Mouse (Mus musculus): ENCODE measurements around the gene Gsk3a. TPM values are rescaled to one million over a fixed set of nuclear protein-coding genes. Genes with fewer than 3 reads are reported as not detected.

Gsk3a gene
- polyA plus RNA-seq, 1 experiment from 2014 or later = 16.1 TPM

DNA sequence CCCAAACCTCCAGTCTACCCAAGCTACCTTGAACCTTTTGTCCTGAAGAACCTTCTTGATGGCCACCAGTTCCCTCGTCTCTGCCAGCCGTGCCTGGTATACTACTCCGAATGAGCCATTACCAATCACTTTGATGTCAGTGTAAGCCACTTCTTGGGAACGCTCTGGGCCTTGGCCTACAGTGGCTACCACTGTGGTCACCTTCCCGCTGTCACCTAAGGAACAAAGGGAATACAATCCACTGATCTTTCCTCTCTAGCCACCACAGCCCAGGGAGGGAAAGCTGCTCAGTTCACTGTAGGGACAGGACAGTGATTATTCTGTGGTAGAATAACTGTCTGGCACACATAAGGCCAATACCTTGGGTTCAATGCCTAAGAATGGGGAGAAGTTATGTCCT, 2.1 kb downstream of the Gsk3a start:
- Histone ChIP-seq H3K4me1 (replicated peaks; ENCODE audit: control insufficient read depth, insufficient read depth, low read length) (no peaks in the 10 kb centered on the region; the same call in 1 of the 2 replicates), H3K4me3 (ENCODE audit: low read depth, low read length) (no peak overlapping the region), H3K9ac (ENCODE audit: low read depth, low read length) (no peak overlapping the region), H3K27ac (ENCODE audit: low read depth, low read length) (no peak overlapping the region), H3K36me3 (ENCODE audit: control insufficient read depth, insufficient read depth, low read length) (peaks cover 4% of the 10 kb centered on the region; the same call in 1 of the 2 replicates), H3K27me3 (ENCODE audit: control insufficient read depth, insufficient read depth, low read length) (no peaks in the 10 kb centered on the region), H3K4me2 (replicated peaks; ENCODE audit: low read depth, low read length) (no peak overlapping the region), H3K9me3 (ENCODE audit: control insufficient read depth, low read length) (no peaks in the 10 kb centered on the region)
- ATAC-seq (ENCODE audit: low FRiP score) (no peak), DNase-seq (ENCODE audit: low spot score) (no peak)
- WGBS = 82% methylated on average over 5 of the region's 5 CpGs

GRCm38 (mm10) chr7:25233061-25233460, 4.6 kb downstream of the Gsk3a start:
- DNase-seq (ENCODE audit: low spot score) (no peak), ATAC-seq (ENCODE audit: low FRiP score) (no peak)
- WGBS = 80% methylated on average over 2 of the region's 2 CpGs
- H3K4me1 ChIP-seq (replicated peaks; ENCODE audit: control insufficient read depth, insufficient read depth, low read length) = no peaks in the 10 kb centered on the region
- H3K4me3 ChIP-seq (ENCODE audit: low read depth, low read length) = no peak overlapping the region
- no peak overlapping the region for H3K4me2 ChIP-seq (replicated peaks; ENCODE audit: low read depth, low read length)
- H3K36me3 ChIP-seq (ENCODE audit: control insufficient read depth, insufficient read depth, low read length) = peaks cover 18% of the 10 kb centered on the region
- H3K9me3 ChIP-seq (ENCODE audit: control insufficient read depth, low read length) = no peaks in the 10 kb centered on the region
- H3K27ac ChIP-seq (ENCODE audit: low read depth, low read length) = no peak overlapping the region
- H3K27me3 ChIP-seq (ENCODE audit: control insufficient read depth, insufficient read depth, low read length) = no peaks in the 10 kb centered on the region
- H3K9ac ChIP-seq (ENCODE audit: low read depth, low read length) = no peak overlapping the region

DNA sequence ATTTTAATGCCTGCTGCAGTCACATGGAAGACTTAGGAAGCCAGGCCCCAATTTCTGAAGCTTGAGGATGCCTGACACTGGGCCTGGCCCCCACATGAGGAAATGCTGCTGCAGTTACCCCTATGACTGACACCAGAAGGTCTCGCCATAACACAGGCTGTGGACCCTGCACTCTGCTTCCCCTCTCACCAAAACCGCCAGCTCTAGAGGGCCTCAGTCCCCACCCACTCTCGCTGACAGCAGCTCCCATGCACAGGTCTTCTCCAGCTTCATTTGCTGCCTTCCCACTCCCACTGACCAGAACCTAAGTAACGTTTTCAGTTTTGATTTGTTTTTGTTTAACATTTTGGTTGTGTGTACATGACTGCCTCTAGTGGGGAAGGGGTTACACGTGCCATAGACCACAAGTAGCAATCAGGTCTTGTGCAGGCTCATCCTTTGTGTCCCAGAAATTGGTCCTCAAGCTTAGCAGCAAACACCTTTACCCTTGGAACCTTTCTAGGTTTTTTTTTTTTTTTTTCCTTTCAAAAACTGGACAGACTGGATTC, 5.5 kb downstream of the Gsk3a start:
- Histone ChIP-seq H3K36me3 (ENCODE audit: control insufficient read depth, insufficient read depth, low read length) (peaks cover 18% of the 10 kb centered on the region), H3K9me3 (ENCODE audit: control insufficient read depth, low read length) (no peaks in the 10 kb centered on the region), H3K4me2 (replicated peaks; ENCODE audit: low read depth, low read length) (no peak overlapping the region), H3K27ac (ENCODE audit: low read depth, low read length) (no peak overlapping the region), H3K4me1 (replicated peaks; ENCODE audit: control insufficient read depth, insufficient read depth, low read length) (no peaks in the 10 kb centered on the region), H3K27me3 (ENCODE audit: control insufficient read depth, insufficient read depth, low read length) (no peaks in the 10 kb centered on the region), H3K9ac (ENCODE audit: low read depth, low read length) (no peak overlapping the region), H3K4me3 (ENCODE audit: low read depth, low read length) (no peak overlapping the region)
- DNase-seq (ENCODE audit: low spot score) (no peak), ATAC-seq (ENCODE audit: low FRiP score) (no peak)
- WGBS = 71% methylated on average over 5 of the region's 5 CpGs

DNA sequence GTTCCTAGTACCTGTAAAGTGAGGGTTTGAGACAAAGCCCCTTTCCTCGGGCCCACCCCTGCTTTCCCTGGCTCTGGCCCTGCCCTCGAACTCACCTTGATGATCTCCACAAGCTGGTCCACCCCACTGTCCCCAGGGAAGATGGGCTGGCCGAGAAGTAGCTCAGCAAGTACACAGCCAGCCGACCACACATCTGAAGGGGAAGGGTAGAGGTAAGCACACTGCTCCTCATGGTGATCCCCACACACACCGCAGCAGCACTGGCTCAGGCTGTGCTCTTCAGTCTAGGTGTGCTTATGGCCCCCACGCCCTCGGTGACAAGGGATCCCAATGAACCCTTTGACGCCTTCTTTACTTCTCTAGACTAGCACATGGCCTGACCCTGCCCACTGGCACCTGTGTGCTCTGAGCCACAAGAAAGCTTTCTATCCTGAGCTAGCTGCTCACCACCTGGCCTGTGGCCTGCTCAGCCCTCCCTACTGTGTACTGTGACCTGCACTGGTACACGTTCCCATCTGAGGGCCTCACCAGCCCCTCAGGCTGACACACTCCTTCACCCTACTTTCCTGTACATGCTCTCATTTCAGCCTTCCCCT, 6.9 kb downstream of the Gsk3a start:
- Histone ChIP-seq H3K27me3 (ENCODE audit: control insufficient read depth, insufficient read depth, low read length) (no peaks in the 10 kb centered on the region), H3K27ac (ENCODE audit: low read depth, low read length) (no peak overlapping the region), H3K4me1 (replicated peaks; ENCODE audit: control insufficient read depth, insufficient read depth, low read length) (no peaks in the 10 kb centered on the region), H3K4me2 (replicated peaks; ENCODE audit: low read depth, low read length) (no peak overlapping the region), H3K4me3 (ENCODE audit: low read depth, low read length) (no peak overlapping the region), H3K36me3 (ENCODE audit: control insufficient read depth, insufficient read depth, low read length) (peaks cover 18% of the 10 kb centered on the region), H3K9me3 (ENCODE audit: control insufficient read depth, low read length) (no peaks in the 10 kb centered on the region), H3K9ac (ENCODE audit: low read depth, low read length) (no peak overlapping the region)
- ATAC-seq (ENCODE audit: low FRiP score) = no peak
- DNase-seq (ENCODE audit: low spot score) = no peak
- 90% methylated on average over 9 of the region's 9 CpGs for WGBS

- Histone ChIP-seq H3K27me3 (ENCODE audit: control insufficient read depth, insufficient read depth, low read length) (no peaks in the 10 kb centered on the region), H3K9ac (ENCODE audit: low read depth, low read length) (no peak overlapping the region), H3K4me3 (ENCODE audit: low read depth, low read length) (no peak overlapping the region), H3K27ac (ENCODE audit: low read depth, low read length) (no peak overlapping the region), H3K36me3 (ENCODE audit: control insufficient read depth, insufficient read depth, low read length) (peaks cover 22% of the 10 kb centered on the region), H3K9me3 (ENCODE audit: control insufficient read depth, low read length) (no peaks in the 10 kb centered on the region), H3K4me1 (replicated peaks; ENCODE audit: control insufficient read depth, insufficient read depth, low read length) (no peaks in the 10 kb centered on the region), H3K4me2 (replicated peaks; ENCODE audit: low read depth, low read length) (no peak overlapping the region)
- 80% methylated on average over 1 of the region's 1 CpGs for WGBS
- ATAC-seq (ENCODE audit: low FRiP score) (no peak), DNase-seq (ENCODE audit: low spot score) (no peak)
Measured at GRCm38 (mm10) chr7:25227523-25228300, 9.9 kb downstream of the Gsk3a start.

DNA sequence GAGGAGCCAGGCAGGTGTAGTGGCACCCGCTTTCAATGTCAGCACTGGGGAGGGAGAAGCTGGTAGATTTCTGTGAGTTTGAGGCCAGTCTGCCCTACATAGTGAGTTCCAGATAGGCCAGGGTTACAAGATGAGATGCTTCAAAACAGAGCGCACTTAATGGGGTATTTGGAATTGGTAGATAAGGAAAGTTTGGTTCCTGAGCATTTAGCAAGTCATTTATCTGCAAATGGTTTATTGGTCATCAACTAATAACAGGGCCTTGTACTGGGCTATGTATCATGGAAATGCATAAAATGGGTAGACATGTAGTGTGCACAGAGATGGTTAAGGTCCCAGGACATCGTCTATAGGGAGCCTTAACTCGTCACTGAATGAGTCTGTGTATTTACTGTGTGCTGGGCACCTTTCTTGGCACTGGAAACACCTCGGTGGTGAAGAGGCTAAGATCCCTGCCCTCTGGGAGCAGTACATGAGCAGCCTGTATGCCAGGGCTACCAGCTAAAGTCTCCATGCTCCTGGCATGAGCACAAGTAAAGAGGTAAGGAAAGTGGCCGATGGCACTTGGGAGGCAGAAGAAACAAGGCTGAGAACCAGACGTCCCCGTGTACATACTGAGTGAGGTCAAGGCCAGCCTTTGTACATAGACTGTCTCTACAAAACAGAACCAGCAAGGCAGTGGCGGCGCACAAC, 15.2 kb downstream of the Gsk3a start:
- H3K4me2 ChIP-seq (replicated peaks; ENCODE audit: low read depth, low read length) = peak overlapping the region; percentile 98; the same call in 1 of the 2 replicates
- peak overlapping the region; percentile 62; the same call in 1 of the 2 replicates for H3K9ac ChIP-seq (ENCODE audit: low read depth, low read length)
- peaks cover 11% of the 10 kb centered on the region for H3K4me1 ChIP-seq (replicated peaks; ENCODE audit: control insufficient read depth, insufficient read depth, low read length)
- DNase-seq (ENCODE audit: low spot score) = no peak
- H3K4me3 ChIP-seq (ENCODE audit: low read depth, low read length) = peak overlapping the region; percentile 65; the same call in 1 of the 2 replicates
- ATAC-seq (ENCODE audit: low FRiP score) = no peak
- H3K36me3 ChIP-seq (ENCODE audit: control insufficient read depth, insufficient read depth, low read length) = peaks cover 4% of the 10 kb centered on the region; the same call in 1 of the 2 replicates
- H3K9me3 ChIP-seq (ENCODE audit: control insufficient read depth, low read length) = no peaks in the 10 kb centered on the region
- no peaks in the 10 kb centered on the region for H3K27me3 ChIP-seq (ENCODE audit: control insufficient read depth, insufficient read depth, low read length)
- no peak overlapping the region for H3K27ac ChIP-seq (ENCODE audit: low read depth, low read length)
- 90% methylated on average over 10 of the region's 10 CpGs for WGBS

- under 1% methylated on average over 45 of the region's 45 CpGs for WGBS
Measured at GRCm38 (mm10) chr7:25221102-25221883, 16.4 kb downstream of the Gsk3a start, which contains the start of gene Zfp526. Zfp526 (plus strand) TSS chr7:25221425.

More at GRCm38 (mm10) chr7:25221102-25221883, 16.4 kb downstream of the Gsk3a start, which contains the start of gene Zfp526:
- peak within 1 kb of the TSS; percentile 62 for H3K9ac ChIP-seq (ENCODE audit: low read depth, low read length)
- DNase-seq (ENCODE audit: low spot score) (peak; percentile 99), ATAC-seq (ENCODE audit: low FRiP score) (peak; percentile 95)
- no peaks in the 10 kb centered on the region for H3K9me3 ChIP-seq (ENCODE audit: control insufficient read depth, low read length)
- H3K36me3 ChIP-seq (ENCODE audit: control insufficient read depth, insufficient read depth, low read length) = peaks cover 4% of the 10 kb centered on the region; the same call in 1 of the 2 replicates
- H3K4me1 ChIP-seq (replicated peaks; ENCODE audit: control insufficient read depth, insufficient read depth, low read length) = peaks cover 11% of the 10 kb centered on the region
- H3K4me2 ChIP-seq (replicated peaks; ENCODE audit: low read depth, low read length) = peak within 1 kb of the TSS; percentile 98
- peak within 1 kb of the TSS; percentile 65 for H3K4me3 ChIP-seq (ENCODE audit: low read depth, low read length)
- peak within 1 kb of the TSS; percentile 74; the same call in 1 of the 2 replicates for H3K27ac ChIP-seq (ENCODE audit: low read depth, low read length)
- no peaks in the 10 kb centered on the region for H3K27me3 ChIP-seq (ENCODE audit: control insufficient read depth, insufficient read depth, low read length)

All from hindbrain, embryonic 11.5 days (tissue).